Mouse (Mus musculus) heart, postnatal 36 days (tissue): ENCODE results near the gene Zbtb12. TPM values are rescaled to one million over a fixed set of nuclear protein-coding genes. Genes with fewer than 3 reads are reported as not detected.

Experiments
- DNase-seq, 2 experiments: peaks; one replicate each; pipeline ENCODE4 v3.0.0; 2021 to 2022
- intact Hi-C: fragments of 180-260 bp; cut with DNase I; formaldehyde crosslinking; loops from one replicate; pipeline ENCODE4 v1.15.1; 2025
- total RNA-seq, 2 experiments: library from RNA; stranded (reverse); gene quantifications; 2 replicates each; pipeline ENCODE4 v1.2.3; 2021

Zbtb12 gene
- total RNA-seq, 2 experiments from 2014 or later: 7.5 to 7.7 TPM

DNA sequence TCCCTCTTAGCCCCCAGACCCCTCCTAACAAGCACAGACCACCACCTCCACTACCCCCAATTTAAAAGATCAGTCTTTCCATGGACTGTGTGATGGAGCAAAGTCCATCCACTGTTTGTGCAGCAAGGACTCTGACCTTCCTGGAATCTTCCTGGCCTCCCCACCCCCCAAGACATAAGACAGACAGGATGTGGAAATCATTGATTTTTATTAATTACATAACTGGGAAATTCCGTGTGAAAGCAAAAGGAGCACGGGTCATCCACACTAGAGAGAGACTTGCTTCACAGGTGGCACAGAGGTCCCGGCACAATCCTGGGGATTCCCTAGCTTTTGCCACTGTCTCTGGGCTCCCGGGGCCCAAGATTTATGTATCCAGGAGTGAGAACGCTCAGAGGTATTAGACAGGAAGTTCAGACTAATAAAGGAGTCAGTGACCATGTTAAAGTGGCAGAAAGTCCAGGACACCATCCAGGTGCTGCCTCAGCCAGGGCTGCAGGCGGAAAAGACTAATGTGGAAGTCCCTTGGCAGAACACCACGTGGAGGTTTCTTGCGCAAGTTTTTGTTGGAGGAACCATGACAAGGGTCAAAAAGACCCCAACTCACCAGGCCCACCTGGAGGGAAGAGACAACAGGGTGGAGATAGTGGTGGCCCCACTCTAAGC lies 16.7 kb upstream of the Zbtb12 start, which contains the start of gene Cfb:
Gene Cfb (minus strand): TSS at position 103 of the 666 bp plus-strand sequence.
- DNase-seq: no peak
- intact Hi-C loops: no loop called here

DNA sequence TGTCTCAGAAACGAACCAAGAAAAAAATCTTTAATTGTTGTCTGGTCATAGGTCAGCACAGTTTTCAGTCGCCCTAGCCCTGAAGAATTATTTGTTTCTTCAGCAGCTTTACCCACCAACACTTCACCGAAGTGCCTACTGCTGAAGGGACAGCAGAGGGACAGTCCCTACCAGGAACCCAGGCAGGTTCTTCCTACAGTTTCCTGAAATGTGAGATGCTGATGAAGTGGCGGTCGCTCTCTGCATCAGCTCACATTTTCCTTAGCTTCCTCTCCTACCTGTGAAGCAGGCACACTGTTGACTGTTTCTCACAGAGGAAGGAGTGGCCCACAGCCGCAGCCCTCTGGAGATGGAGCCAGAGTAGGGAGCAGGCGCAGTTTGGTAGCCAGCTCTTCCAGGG lies 13.3 kb upstream of the Zbtb12 start:
- no peak for DNase-seq
- intact Hi-C loops: no loop called here

DNA sequence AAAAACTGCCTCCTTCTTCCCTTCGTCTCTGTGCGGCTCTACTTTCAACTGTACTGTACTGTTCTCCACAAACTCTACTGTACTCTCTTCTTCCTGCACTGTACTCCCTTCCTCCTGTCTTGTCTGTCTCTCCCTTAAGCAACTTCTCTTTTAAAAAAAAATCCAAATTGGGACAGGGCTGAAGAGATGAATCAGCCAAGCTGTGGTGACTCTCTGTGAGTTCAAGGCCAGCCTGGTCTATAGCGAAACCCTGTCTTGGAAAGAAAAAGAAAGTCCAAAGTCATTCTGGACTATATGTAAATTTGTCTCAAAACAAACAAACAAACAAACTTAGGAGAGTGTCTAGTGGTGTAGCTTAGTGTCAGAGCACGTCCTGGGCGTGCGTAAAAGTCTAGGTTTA lies 5.0 kb upstream of the Zbtb12 start:
- DNase-seq: no peak
- intact Hi-C loops: no loop called here

GRCm38 (mm10) chr17:34881166-34881565 lies 1.9 kb downstream of the Zbtb12 start:
- intact Hi-C loops: no loop called here
- DNase-seq: no peak

- intact Hi-C loops: no loop called here
- DNase-seq: no peak
Observed at GRCm38 (mm10) chr17:34881683-34882310, 2.5 kb downstream of the Zbtb12 start, which contains the start of gene Gm20547. Gene Gm20547 (minus strand): TSS chr17:34882042.

DNA sequence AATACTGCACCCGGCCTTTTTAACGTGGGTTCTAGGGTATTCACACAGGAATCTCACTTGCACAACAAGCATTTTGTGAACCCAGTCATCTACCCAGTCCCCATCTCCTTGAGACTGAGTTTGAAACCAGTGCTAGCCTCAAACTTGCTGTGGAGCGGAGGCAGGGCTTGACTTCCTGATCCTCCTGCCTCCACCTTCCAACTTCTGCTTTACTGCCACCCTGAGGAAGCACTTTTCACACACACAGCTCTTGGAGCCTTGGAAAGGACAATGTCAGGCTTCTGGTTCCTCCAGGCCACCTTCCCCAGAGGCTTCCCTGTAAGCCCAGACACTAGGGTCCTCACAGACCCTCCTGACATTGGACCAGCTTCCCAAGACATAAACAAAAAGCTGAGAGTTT lies 4.0 kb downstream of the Zbtb12 start:
- intact Hi-C loops: no loop called here
- DNase-seq: no peak

DNA sequence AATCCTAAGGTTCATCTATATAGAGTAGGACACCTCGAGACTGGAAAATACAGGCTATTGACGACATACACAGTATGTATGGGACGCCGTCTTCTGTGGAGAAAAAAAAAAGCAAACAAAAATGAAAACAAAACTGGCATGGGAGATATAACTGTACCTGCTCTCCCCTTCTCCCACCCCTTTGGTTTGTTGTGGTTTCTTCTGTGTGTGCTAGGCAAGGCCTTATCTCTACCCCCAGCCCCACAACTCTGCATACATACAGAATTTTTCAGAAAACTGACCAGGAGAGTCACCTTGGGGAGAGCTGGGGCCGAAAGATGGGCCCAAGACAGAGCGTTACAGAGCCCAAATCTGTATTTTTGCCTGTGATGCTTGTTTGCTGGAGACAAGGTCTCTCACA lies 5.4 kb downstream of the Zbtb12 start:
- DNase-seq: no peak
- intact Hi-C loops: no loop called here

GRCm38 (mm10) chr17:34885615-34886014 lies 6.3 kb downstream of the Zbtb12 start:
- intact Hi-C loops: no loop called here

DNA sequence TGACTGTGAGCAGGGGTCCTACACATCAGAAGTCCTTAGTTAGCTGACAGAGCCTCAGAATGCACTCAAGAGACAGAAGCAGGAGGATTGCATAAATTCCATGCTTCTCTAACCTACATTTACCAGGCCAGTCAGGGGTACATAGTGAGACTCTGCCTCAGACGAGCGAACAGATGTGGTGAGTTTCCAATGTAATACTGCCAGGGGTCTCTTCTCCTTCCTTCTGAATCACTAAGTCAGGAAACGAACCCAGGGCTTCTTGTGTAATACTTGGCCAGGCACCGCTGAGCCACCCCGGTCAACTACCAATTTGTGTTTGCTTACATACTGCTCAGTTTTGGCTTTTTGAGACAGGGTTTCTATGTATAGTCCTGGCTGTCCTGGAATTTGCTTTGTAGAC lies 8.7 kb downstream of the Zbtb12 start:
- DNase-seq: no peak
- intact Hi-C loops: no loop called here

More at GRCm38 (mm10) chr17:34885615-34886014, 6.3 kb downstream of the Zbtb12 start:
- no peak for DNase-seq

DNA sequence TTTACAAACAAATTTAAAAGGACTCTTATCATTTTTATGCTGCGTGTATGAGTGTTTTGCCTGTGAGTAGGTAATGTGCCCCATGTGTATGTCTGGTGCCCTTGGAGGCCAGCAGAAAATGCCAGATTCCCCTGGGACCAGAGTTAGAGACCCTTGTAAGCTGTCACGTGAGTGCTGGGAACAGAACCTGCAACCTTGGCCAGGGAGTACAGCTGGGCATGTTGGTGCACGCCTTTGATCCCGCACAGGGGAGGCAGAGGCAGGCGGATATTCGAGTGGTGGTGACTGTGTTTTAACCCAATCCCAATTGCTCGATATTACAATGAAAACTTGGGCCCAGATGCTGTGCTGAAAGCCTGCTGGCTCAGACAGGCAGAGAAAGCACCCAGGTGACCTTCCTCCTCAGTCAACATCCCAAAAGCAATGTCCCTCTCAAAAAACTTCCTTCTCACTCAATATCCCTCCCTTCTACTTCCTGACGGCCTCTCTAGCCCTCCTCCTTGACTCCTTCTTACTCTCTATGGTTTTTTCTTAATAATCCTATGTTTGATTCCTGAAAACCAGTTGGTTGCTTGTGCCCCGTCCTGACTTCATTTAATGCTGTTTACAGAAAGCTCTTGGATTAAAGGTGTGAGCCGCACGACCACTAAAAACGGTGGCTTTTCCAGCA lies 10.9 kb downstream of the Zbtb12 start:
- intact Hi-C loops: loop anchor here (5.0 to 10.0 kb wide), 2 partner anchors 355 to 893 kb away; partner anchors contain the start of gene Ddx39b
- no peak for DNase-seq

GRCm38 (mm10) chr17:34891377-34891776 lies 12.1 kb downstream of the Zbtb12 start:
- intact Hi-C loops: loop anchor here (5.0 to 10.0 kb wide), 2 partner anchors 353 to 894 kb away; partner anchors contain the start of gene Ddx39b
- DNase-seq: no peak

DNA sequence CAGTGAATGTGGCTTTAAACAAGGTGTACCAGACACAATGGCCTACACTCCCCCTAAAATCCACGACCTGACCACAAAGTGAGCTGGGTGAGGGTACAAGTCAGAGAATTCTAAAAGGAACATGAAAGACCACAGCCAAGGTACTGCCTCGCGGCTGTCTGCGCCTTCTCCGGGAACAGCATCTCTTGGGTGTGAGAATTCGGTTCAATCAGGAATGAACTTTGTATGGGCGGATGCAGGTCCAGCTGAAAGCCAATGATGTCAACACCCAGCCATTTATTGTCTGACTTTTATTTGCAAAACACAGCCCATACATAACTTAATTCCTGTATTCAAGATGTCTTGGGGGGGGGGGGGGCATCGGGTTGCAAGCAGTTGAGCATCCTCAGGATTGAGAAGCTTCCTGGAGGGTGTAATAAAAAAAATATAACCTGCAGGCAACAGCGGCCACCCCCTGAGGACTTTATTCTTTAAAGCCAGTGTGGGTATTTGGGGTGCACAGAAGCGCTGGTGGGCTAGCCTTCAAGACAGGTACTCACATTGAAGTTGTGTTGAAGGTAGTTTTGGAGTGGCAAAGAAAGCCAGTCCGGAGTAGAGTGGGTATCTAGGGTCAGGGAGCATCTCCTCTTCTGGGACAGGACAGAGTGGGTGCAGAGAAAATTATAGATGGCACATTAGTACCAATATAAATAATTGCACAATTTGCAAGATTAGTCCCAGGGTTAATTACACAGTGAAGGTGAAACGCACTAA lies 14.0 kb downstream of the Zbtb12 start:
- DNase-seq: no peak
- intact Hi-C loops: loop anchor here (2.0 to 10.0 kb wide), 3 partner anchors 36 to 896 kb away; partner anchors contain the start of gene Ddx39b

DNA sequence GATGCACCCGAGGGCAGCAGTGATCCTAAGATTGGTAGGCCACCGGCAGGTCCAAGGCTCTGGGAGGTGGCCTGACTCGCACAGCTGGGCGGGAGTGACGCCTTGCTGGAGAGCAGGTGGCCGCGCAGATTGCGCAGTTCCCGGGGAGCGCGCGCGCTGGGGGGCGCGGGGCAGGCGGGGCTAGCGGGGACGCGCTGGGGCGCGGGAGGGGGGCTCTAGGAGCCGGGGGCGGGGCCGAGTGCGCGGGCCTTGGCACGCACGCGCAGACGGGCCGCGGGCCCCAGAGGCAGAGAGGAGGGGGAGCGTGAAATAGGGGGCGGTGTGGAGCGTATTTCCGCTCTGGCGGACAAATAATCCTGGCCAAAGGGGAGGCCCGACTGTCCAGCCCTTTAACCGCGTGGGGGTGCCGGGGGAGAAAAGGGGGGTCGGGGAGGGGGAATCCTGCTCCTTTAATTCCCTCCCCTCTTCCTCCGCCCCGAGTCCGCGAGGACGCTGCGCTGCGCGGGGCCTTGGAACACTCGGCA lies 14.9 kb downstream of the Zbtb12 start:
- peak; percentile 93 to 94 for DNase-seq
- intact Hi-C loops: loop anchor here (5.0 to 10.0 kb wide), 2 partner anchors 351 to 897 kb away; partner anchors contain the start of gene Ddx39b

GRCm38 (mm10) chr17:34894801-34895530 lies 15.7 kb downstream of the Zbtb12 start:
- intact Hi-C loops: loop anchor here (5.0 to 10.0 kb wide), 3 partner anchors 288 to 898 kb away; partner anchors contain the start of gene Ddx39b
- peak; percentile 62 to 66 for DNase-seq

DNA sequence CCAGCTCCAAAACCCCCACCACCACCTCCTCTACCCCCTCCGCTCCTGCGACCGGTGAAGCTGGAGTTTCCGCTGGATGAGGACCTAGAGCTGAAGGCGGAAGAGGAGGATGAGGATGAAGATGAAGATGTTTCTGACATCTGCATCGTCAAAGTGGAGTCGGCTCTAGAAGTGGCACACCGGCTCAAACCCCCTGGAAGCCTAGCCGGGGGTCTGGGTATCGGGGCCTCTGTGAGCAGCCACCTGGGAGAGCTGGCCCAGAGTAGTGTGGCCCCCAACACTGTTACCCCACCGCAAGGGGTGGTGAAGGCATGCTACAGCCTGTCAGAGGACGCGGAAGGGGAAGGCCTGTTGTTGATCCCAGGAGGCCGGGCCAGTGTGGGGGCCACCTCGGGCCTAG lies 16.4 kb downstream of the Zbtb12 start:
- intact Hi-C loops: loop anchor here (5.0 to 10.0 kb wide), 2 partner anchors 288 to 349 kb away; partner anchors contain the start of gene Ddx39b

GRCm38 (mm10) chr17:34896366-34896765 lies 17.1 kb downstream of the Zbtb12 start:
- intact Hi-C loops: loop anchor here (5.0 to 10.0 kb wide), 2 partner anchors 289 to 348 kb away; partner anchors contain the start of gene Ddx39b
- DNase-seq: no peak

More for the DNA sequence above, 16.4 kb downstream of the Zbtb12 start:
- DNase-seq: no peak

GRCm38 (mm10) chr17:34897373-34898159 lies 18.3 kb downstream of the Zbtb12 start:
- intact Hi-C loops: loop anchor here (2.0 to 10.0 kb wide), 4 partner anchors 33 to 347 kb away; partner anchors contain the start of genes Ddx39b and Neu1
- no peak for DNase-seq

- DNase-seq: peak; percentile 79 to 89
- intact Hi-C loops: loop anchor here (2.0 to 10.0 kb wide), 4 partner anchors 33 to 347 kb away; partner anchors contain the start of genes Ddx39b and Neu1
Observed at GRCm38 (mm10) chr17:34898160-34898586, 18.9 kb downstream of the Zbtb12 start, which contains the start of the genes C2 and Ehmt2. Gene C2 (minus strand): TSS chr17:34898265. Gene Ehmt2 (plus strand): TSS chr17:34898469.
